28 mouse cellular contexts compared by ENCODE assay signal in the genomic region with DNA sequence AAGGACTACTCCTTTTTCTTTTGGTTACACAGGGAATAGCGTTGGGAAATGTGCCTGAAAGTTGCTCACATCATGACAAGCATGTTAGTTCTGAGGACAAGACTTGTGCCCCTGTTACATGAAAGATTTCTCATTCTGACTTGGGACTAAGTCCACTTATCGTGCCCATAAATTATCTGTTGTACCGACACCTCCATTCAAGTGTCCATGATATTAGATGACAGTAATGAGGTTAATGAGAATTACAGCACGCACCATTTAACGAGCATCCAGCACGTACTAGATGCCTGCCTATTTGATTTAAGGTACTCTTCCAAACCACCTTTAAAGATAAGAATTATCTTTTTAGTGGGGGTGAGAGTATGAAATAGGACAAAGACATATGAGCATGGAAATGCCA.
"Had no signal": no experiment of that assay in that cellular context is flagged by ENCODE, and none has a peak within 500 bp of the region (broad histone marks: within the 10 kb centered on the region; RNA-seq: fewer than 3 reads in every experiment).

No protein-coding gene starts in this region.

- DNase-seq: cerebellum, adult 2 months; cerebellum, adult 8-10 months; cerebellum, adult 9-10 months; cerebellum, adult 9-11 months; cerebellum, postnatal 10 days; cerebellum, postnatal 14 days; cerebellum, postnatal 25 days; cerebellum, postnatal 36 days; embryo, embryonic 11 days; forebrain, postnatal 0 days; gastrocnemius, adult 2 months; gastrocnemius, postnatal 10 days; gastrocnemius, postnatal 14 days; gastrocnemius, postnatal 36 days; heart, adult 11 months; heart, adult 18-20 months; heart, adult 2 months had no signal

- H3K4me2 ChIP-seq: embryonic facial prominence, embryonic 12.5 days; embryonic facial prominence, embryonic 13.5 days; embryonic facial prominence, embryonic 15.5 days; forebrain, embryonic 12.5 days; forebrain, embryonic 13.5 days; forebrain, embryonic 15.5 days had no signal

- H3K27ac ChIP-seq: embryonic facial prominence, embryonic 10.5 days; embryonic facial prominence, embryonic 12.5 days; embryonic facial prominence, embryonic 13.5 days; embryonic facial prominence, embryonic 15.5 days; forebrain, embryonic 10.5 days; forebrain, embryonic 12.5 days; forebrain, embryonic 13.5 days; forebrain, embryonic 15.5 days; gastrocnemius, adult 2 months; heart, adult 2 months had no signal

- ATAC-seq: forebrain, embryonic 13.5 days; forebrain, embryonic 14.5 days; forebrain, embryonic 15.5 days; forebrain, embryonic 16.5 days; forebrain, postnatal 0 days had no signal

- H3K9me3 ChIP-seq: embryonic facial prominence, embryonic 10.5 days; embryonic facial prominence, embryonic 12.5 days; embryonic facial prominence, embryonic 13.5 days; embryonic facial prominence, embryonic 15.5 days; forebrain, embryonic 10.5 days; forebrain, embryonic 12.5 days; forebrain, embryonic 13.5 days; forebrain, embryonic 15.5 days had no signal

- H3K9ac ChIP-seq: embryonic facial prominence, embryonic 12.5 days; embryonic facial prominence, embryonic 13.5 days; embryonic facial prominence, embryonic 15.5 days; forebrain, embryonic 12.5 days; forebrain, embryonic 13.5 days; forebrain, embryonic 15.5 days; forebrain, postnatal 0 days had no signal

- H3K4me1 ChIP-seq: embryonic facial prominence, embryonic 12.5 days; embryonic facial prominence, embryonic 15.5 days had no signal

- H3K4me3 ChIP-seq: embryonic facial prominence, embryonic 10.5 days; embryonic facial prominence, embryonic 12.5 days; embryonic facial prominence, embryonic 13.5 days; embryonic facial prominence, embryonic 15.5 days; erythroblast, embryonic 14.5 days; forebrain, embryonic 10.5 days; forebrain, embryonic 12.5 days; forebrain, embryonic 13.5 days; forebrain, embryonic 15.5 days; gastrocnemius, adult 2 months; heart, adult 2 months had no signal

- H3K36me3 ChIP-seq: embryonic facial prominence, embryonic 10.5 days; embryonic facial prominence, embryonic 12.5 days; embryonic facial prominence, embryonic 13.5 days; embryonic facial prominence, embryonic 15.5 days; forebrain, embryonic 10.5 days; forebrain, embryonic 12.5 days; forebrain, embryonic 15.5 days had no signal

- H3K27me3 ChIP-seq: embryonic facial prominence, embryonic 12.5 days; embryonic facial prominence, embryonic 13.5 days; embryonic facial prominence, embryonic 15.5 days; forebrain, embryonic 12.5 days; forebrain, embryonic 13.5 days; forebrain, embryonic 15.5 days had no signal
